In the genomic region with DNA sequence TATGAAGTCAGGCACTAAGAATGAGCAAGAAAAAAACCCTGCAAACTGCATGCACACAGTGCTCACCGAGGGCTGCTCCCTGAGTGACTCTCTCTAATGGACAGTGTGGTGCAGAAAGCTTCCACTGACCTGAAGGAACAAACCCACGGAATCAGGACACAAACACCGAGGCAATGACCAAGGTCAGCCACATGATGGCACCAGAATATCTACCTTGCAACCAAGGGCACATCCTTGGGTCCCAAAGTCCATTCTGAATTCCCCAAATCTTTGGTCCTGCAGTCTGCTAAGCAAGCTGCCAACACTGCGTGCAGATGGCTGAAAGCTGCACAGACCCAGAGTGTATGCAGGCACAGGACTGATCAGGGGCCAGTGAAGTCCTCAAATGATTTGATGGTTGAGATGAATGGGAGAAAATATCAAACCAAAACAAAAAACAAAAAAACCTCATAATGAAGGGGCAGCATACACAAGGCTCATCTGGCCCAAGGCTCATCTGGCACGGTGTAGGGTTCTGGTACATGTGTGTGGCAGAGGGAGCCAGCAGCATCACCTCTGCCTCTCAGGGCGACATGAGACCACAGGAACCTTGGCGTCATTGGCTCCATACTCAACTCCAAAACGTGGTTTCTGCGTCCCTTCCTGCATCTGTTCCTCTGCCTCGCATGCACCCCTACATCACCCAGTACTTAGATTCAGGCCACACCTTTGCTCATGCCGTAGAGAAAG, we compare ENCODE assay signal across 10 mouse cellular contexts.
DNase-seq lines count a peak whose midpoint lies in the region; ATAC-seq and TF ChIP-seq lines count a peak whose summit lies in the region.
"Had no signal": no experiment of that assay in that cellular context is flagged by ENCODE, and none has a peak within 500 bp of the region (broad histone marks: within the 10 kb centered on the region; RNA-seq: fewer than 3 reads in every experiment).

No protein-coding gene starts in this region.

- H3K27me3 ChIP-seq in forebrain, postnatal 0 days (ENCODE audit: insufficient read depth, low read length): no peaks in the 10 kb centered on the region
- H3K27me3 ChIP-seq: lung, embryonic 15.5 days had no signal

- no peak overlapping the region for H3K9ac ChIP-seq in forebrain, postnatal 0 days
- H3K9ac ChIP-seq: lung, embryonic 15.5 days had no signal

- H3K4me2 ChIP-seq in forebrain, postnatal 0 days (ENCODE audit: low read depth): no peak overlapping the region
- H3K4me2 ChIP-seq: lung, embryonic 15.5 days had no signal

- H3K9me3 ChIP-seq in forebrain, postnatal 0 days (ENCODE audit: low read length): no peaks in the 10 kb centered on the region
- H3K9me3 ChIP-seq: lung, embryonic 15.5 days had no signal

- DNase-seq in urinary bladder, postnatal 14 days (ENCODE audit: low spot score): peak; percentile 42
- DNase-seq in urinary bladder, adult 18-20 months (ENCODE audit: low spot score in 2 of 2): no peak
- peak; percentile 8 for DNase-seq in c-Kit-positive CD71-positive TER-119-positive erythroid progenitor cells, embryonic 14.5 days (ENCODE audit: low spot score)
- peak; percentile 53 for DNase-seq in forebrain, postnatal 0 days
- DNase-seq in kidney, postnatal 4 days: peak; percentile 63 to 72
- DNase-seq in right cerebral cortex, postnatal 4 days: peak; percentile 26
- DNase-seq in testis, postnatal 14 days (ENCODE audit: low spot score): no peak

- peak; percentile 75 for TF ChIP-seq CTCF in forebrain, postnatal 0 days (IDR thresholded peaks at IDR 0.05; ENCODE audit: low read depth)

- H3K4me3 ChIP-seq in forebrain, postnatal 0 days (ENCODE audit: low read depth, low read length): no peak overlapping the region
- H3K4me3 ChIP-seq: erythroblast, embryonic 14.5 days; lung, embryonic 15.5 days had no signal

- WGBS in forebrain, postnatal 0 days: 76% methylated on average over 11 of the region's 11 CpGs

- H3K27ac ChIP-seq in forebrain, postnatal 0 days (ENCODE audit: low read depth, low read length): no peak overlapping the region
- H3K27ac ChIP-seq: lung, embryonic 15.5 days had no signal

- ATAC-seq in forebrain, postnatal 0 days: peak; percentile 45; the same call in 1 of the 2 replicates
- ATAC-seq in megakaryocyte, adult 5-6 weeks (ENCODE audit: poor library complexity, severe bottlenecking): peak; percentile 45

- H3K4me1 ChIP-seq in forebrain, postnatal 0 days (ENCODE audit: insufficient read depth): no peaks in the 10 kb centered on the region
- H3K4me1 ChIP-seq: lung, embryonic 15.5 days had no signal

- peaks cover 76% of the 10 kb centered on the region for H3K36me3 ChIP-seq in forebrain, postnatal 0 days (ENCODE audit: insufficient read depth)

Comparison
In these comparisons a context has a peak if more than half of its experiments do, and no peak if none do; other contexts are left out.
1. DNase-seq: peak in urinary bladder, postnatal 14 days (single experiment), c-Kit-positive CD71-positive TER-119-positive erythroid progenitor cells, embryonic 14.5 days (single experiment), forebrain, postnatal 0 days (single experiment), kidney, postnatal 4 days (2 of 2) and right cerebral cortex, postnatal 4 days (single experiment); none in urinary bladder, adult 18-20 months (0 of 2) and testis, postnatal 14 days (single experiment).